Mouse (Mus musculus) adrenal gland (tissue): ENCODE measurements around the gene Mxra7.
"Not testable (repeated sequence)": the region's sequence is repeated elsewhere in the genome, so short reads cannot be mapped to it uniquely, and the experiment has no call there.

Experiments used
- intact Hi-C: fragments of 180-260 bp; cut with DNase I; formaldehyde crosslinking; loops from one replicate; pipeline ENCODE4 v1.15.1; 2025

Gene Mxra7

GRCm38 (mm10) chr11:116847187-116848085 lies 19.6 kb upstream of the Mxra7 start:
- intact Hi-C loops: no loop called here

DNA sequence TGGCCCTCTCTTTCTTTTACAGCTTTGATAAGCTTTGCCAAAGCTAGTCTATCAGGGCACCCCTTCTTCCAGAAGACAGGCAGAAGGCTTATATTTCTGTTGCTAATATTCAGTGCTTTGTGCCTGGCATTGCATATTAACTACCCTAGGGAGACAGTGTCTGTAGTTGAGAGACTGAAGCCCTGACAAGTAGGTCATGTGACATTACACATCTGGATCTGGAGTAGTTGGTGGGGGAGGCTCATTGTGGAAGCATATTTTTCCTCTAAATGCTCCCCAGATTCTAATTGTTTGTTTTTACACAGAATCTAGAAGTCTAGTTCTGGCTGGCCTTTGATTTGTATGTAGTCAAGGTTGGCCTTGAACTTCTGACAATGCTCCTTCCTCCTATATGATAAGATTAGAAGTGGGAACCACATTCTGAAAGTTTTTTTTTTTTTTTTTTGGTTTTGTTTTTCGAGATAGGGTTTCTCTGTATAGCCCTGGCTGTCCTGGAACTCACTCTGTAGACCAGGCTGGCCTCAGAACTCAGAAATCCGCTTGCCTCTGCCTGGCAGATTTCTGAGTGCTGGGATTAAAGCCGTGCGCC lies 18.8 kb upstream of the Mxra7 start:
- intact Hi-C loops: no loop called here

DNA sequence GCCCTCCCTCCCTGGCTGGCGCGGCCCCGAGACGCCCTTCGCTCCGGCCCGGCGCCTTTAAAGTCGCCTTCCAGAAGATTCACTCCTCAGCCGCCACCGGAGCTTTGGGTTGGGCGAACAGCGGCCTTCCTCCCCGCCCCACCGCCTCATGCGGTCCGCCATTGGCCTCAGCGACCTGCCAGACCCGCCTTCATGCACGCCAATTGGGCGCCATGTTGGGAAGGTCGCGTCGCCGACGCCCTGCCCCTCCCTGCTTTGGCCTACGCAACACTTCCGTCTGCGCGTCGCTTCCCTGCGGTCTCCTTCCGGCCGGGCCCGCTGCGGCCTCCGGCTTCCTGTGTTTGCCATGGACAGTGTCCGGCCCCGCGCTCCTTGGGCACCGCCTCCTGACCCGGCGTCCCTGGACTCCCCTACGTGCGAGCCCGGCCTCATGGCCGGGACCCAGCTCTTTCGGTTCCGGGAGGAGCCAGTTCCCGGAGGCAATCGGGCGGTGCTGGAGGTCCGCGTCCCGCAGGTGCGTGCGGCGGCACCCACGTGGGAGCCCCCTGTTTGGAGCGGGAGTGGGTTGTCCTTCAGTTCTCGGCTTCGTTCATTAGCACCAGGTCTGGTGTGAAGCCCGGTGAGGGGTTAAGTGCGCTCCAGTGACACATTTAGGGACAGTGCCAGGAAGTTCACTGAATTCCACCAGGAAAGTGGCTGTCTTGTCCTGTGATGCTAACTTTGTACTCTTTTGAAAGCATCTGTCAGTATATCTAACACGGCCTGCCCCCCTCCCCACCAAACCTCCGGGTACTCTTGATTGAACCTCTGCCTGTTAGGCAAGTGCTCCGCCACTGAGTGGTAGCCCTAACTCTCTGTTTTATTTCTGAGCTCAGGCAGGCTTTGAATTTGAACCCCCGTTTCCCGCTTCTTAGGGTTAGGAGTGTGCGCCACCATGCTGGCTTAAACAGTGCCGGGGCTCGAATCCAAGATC lies 15.7 kb upstream of the Mxra7 start, which contains the start of the genes Mettl23 and Jmjd6:
Gene Mettl23 (plus strand): TSS at position 18 of the 973 bp plus-strand sequence.
Gene Jmjd6 (minus strand): TSS at position 189 of the 973 bp plus-strand sequence.
- intact Hi-C loops: no loop called here

GRCm38 (mm10) chr11:116842531-116843260 lies 14.8 kb upstream of the Mxra7 start:
- intact Hi-C loops: no loop called here

- intact Hi-C loops: no loop called here
These were observed 12.9 kb upstream of the Mxra7 start for GRCm38 (mm10) chr11:116840748-116841147.

GRCm38 (mm10) chr11:116839601-116840000 lies 11.8 kb upstream of the Mxra7 start:
- intact Hi-C loops: no loop called here

DNA sequence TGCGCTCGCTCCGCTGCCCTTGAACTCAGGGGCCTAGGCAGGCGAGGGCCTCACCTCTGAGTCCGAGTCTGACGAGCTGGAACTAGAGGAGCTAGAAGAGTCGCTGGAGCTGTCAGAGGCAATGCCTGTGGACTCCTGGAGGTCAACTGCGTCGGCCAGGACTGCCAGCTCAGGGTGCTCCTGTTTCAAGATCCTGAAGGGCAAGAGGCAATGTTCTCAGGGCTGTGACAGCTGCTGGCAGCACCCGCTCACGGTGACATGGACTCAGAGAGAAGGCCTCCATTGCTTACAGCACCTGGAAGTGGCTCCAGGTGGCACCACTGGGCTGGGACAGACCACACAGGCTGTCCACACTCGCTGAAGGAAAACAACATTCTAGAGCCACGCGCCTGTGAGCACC lies 11.1 kb upstream of the Mxra7 start:
- intact Hi-C loops: no loop called here

DNA sequence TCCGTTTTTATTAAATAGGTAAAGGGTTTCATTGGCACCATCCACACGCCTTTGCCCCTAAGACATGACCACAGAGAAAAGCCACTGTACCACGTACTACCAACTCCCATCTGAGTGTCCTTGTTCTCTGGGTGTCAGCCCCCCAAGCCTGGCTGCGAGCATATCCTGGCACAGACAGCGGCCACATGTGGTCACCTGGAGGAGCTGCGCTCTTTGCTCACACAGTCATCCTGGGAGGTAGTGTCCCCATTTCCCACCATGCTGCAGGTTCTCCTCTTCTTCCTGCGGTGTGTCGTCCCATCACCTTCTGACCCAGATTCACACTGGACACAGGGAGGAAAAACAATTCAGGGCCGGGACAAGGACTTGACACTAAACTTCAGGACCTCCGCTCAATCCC lies 9.6 kb upstream of the Mxra7 start:
- intact Hi-C loops: no loop called here

DNA sequence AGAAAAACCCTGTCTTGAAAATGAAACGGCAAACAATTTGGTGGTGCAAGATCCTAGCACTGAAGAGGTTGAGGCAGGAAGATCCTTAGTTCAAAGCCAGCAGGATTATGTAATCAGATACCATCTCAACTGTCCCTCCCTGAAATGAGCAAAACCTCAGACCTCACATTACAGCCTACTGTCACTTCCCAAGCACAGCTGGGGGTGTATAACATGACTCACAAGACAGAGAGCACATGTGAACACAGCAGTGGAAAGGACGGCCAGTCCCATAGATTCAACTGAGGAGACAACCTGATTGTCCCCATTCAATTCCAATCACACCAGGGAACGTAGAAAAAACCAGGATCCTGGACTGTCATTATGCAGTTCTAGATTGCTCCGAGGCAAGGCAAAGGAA lies 8.4 kb upstream of the Mxra7 start:
- intact Hi-C loops: no loop called here

DNA sequence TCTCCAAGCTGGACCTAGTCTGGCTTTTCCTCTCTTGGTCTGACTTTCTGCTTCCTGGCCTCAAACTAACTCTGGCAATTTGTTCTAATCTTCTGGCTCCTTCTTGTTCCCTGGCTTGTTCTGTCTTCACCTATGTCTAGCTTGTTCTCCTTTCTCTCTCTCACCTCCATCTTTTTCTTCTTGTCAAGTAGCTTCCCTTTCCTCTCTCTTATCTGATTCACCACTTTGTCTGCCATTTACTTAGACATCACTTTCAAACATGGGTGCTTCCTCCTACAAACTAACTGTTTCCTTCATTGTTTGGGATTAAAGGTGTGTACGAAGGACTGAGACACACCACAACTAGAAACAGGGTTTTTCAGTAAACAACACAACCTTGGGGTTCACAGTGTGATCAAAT lies 7.1 kb upstream of the Mxra7 start:
- intact Hi-C loops: no loop called here

- intact Hi-C loops: no loop called here
These were observed 4.4 kb upstream of the Mxra7 start for GRCm38 (mm10) chr11:116832172-116832685.

DNA sequence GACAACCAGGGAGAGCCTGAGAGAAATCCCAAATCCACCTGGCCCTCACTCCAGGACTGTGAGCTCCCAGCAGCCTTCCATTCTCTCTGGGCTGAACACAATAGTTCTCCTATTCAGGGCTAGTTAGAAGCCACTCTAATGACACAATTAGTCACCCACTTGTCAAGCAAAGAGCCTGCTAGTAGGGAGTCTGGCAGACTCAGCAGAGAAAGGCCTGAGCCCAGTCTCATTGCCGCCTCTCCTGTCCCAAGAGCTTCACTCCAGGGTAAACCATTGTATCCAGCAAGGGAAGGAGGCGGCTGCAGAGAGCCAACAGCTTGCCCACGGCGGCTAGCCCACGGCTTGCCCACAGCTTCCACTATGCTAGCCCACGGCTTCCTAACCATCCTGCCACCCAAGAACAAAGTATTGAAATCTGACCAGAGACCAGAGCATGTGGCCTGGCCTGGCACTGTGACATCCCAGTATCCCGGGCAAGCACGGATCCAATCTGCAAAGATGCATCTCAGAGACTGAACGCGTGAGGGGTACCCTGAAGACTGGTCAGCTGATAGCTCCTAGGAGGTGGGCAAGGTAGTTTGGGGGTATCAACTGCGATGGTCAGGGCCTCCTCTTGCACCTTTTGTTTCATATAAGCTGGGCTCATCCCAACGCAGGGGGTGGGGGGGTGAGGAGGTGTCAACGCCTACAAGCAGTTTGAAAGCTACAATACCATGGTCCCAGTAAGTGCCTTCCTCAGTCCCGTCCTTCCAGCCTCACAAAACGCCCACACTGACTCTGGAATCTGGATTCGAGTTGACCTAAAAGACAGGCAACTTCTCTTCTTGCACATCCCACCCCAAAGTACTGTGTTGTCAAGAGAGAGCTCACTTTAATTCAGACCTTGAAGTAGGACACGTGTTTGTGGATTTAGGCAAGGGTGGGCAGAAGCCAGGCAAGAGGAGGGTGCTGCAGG lies 1.0 kb downstream of the Mxra7 start:
- intact Hi-C loops: no loop called here

- intact Hi-C loops: no loop called here
These were observed 2.6 kb downstream of the Mxra7 start for GRCm38 (mm10) chr11:116825230-116825629.

GRCm38 (mm10) chr11:116823885-116824284 lies 4.0 kb downstream of the Mxra7 start:
- intact Hi-C loops: not testable (repeated sequence)

- intact Hi-C loops: no loop called here
These were observed 4.6 kb downstream of the Mxra7 start for GRCm38 (mm10) chr11:116823255-116823654.

- intact Hi-C loops: no loop called here
These were observed 5.2 kb downstream of the Mxra7 start for GRCm38 (mm10) chr11:116822626-116823025.

- intact Hi-C loops: no loop called here
These were observed 5.6 kb downstream of the Mxra7 start for GRCm38 (mm10) chr11:116822215-116822614.

DNA sequence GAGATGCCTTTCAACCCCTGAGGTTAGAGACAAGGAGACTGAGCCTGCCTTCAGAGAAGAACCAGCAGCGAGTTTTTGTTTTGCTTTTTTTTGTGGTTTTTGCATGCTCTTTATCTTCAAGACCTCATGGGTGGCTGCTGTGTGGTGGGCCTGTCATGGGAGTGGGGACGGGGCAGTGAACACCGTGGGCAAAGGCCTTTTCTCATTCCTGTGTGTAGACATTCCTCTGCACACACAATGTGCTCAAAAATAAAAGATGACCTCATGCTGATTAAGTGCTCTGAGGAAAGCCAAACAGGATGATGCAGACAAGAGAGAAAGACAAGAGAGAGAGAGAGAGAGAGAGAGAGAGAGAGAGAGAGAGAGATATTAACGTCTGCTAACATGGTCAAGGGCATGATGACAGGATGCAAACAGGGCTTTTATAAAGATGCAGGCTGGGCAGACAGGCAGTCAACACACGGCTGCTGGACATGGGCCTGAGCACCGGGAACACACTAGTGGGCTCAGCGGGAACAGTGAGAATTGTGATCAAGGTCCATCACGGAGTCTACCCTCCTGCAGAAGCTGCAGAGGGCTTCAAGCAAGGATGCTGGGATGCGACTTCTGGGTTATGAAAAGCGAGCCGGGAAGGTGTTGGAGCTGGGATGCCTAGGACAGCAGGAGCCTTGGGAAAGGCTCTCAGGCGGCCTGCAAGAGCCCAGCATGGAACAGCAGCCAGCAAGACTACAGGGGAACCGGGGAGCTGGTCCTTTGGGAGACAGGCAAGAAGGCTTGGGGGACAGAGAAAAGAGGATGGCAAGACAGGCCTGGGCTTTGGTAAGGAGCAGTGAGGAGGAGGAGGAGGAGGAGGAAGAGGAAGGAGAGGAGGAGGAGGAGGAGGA lies 6.5 kb downstream of the Mxra7 start:
- intact Hi-C loops: no loop called here
